Mouse (Mus musculus): Measurements from ENCODE around the gene Phex.

GRCm38 (mm10) chrX:157404919-157405318 lies 10.2 kb downstream of the Phex start:
- TF ChIP-seq CTCF (IDR thresholded peaks at IDR 0.05; ENCODE audit: low read depth) (no peak), EP300 (IDR thresholded peaks at IDR 0.05; ENCODE audit: low read depth) (no peak)

All from liver, postnatal 0 days (tissue).